Mouse (Mus musculus) embryonic facial prominence, embryonic 14.5 days (tissue): ENCODE results near the gene Snrpf. TPM values are rescaled to one million over a fixed set of nuclear protein-coding genes. Genes with fewer than 3 reads are reported as not detected.

Source experiments
- ATAC-seq: fragments of 200-750 bp; cut with Nextera tagmentation; 2 replicates; pipeline ENCODE4 v1.8.0; 2017; ENCODE audit warnings: low read depth, moderate number of reproducible peaks, moderate TSS enrichment
- DNase-seq: peaks from one replicate; pipeline ENCODE4 v3.0.0-alpha.2; 2015; ENCODE audit warnings: low spot score
- H3K27ac ChIP-seq: fragments of 300-500 bp; sonication (generic); replicated peaks from 2 replicates; pipeline ENCODE4 v1.5.1; 2014; ENCODE audit warnings: low read depth, mild to moderate bottlenecking, low read length, moderate library complexity
- H3K27me3 ChIP-seq: fragments of 300-500 bp; sonication (generic); replicated peaks from 2 replicates; pipeline ENCODE4 v1.6.1; 2014; ENCODE audit warnings: low read length; ENCODE audit not compliant: control insufficient read depth, insufficient read depth
- H3K36me3 ChIP-seq: fragments of 300-500 bp; sonication (generic); 2 replicates; pipeline ENCODE4 v1.6.1; 2014; ENCODE audit warnings: low read length, mixed read lengths; ENCODE audit not compliant: control insufficient read depth, insufficient read depth
- H3K4me1 ChIP-seq: fragments of 300-500 bp; sonication (generic); 2 replicates; pipeline ENCODE4 v1.6.1; 2014; ENCODE audit warnings: antibody characterized with exemption, low read length; ENCODE audit not compliant: control insufficient read depth, insufficient read depth
- H3K4me2 ChIP-seq: fragments of 300-500 bp; sonication (generic); 2 replicates; pipeline ENCODE4 v1.6.1; 2014; ENCODE audit warnings: low read depth, mild to moderate bottlenecking, low read length, moderate library complexity, mixed read lengths
- H3K4me3 ChIP-seq: fragments of 300-500 bp; sonication (generic); 2 replicates; pipeline ENCODE4 v1.5.1; 2014; ENCODE audit warnings: low read depth, mild to moderate bottlenecking, low read length
- H3K9ac ChIP-seq: fragments of 300-500 bp; sonication (generic); 2 replicates; pipeline ENCODE4 v1.6.1; 2014; ENCODE audit warnings: low read depth, mild to moderate bottlenecking, low read length, moderate library complexity, mixed read lengths
- H3K9me3 ChIP-seq: fragments of 300-500 bp; sonication (generic); 2 replicates; pipeline ENCODE4 v1.6.1; 2016; ENCODE audit warnings: low read length; ENCODE audit not compliant: control insufficient read depth
- WGBS: fragments of 180-500 bp; shearing (Covaris S2); extraction: QIAGEN DNeasy Blood & Tissue Kit; methylation state at CpG from one replicate; pipeline ENCODE4 v1.1.7; 2014; 5-methylcytosine and 5-hydroxymethylcytosine counted together
- polyA plus RNA-seq: library from polyadenylated mRNA; unstranded; fragments of >200 nt; fragmentation: Nextera tagmentation; extraction: Ambion mirVana; gene quantifications from 2 replicates; pipeline ENCODE4 v1.2.1, GENCODE M21; 2014

Snrpf gene
- polyA plus RNA-seq, 1 experiment from 2014 or later: 112 TPM

DNA sequence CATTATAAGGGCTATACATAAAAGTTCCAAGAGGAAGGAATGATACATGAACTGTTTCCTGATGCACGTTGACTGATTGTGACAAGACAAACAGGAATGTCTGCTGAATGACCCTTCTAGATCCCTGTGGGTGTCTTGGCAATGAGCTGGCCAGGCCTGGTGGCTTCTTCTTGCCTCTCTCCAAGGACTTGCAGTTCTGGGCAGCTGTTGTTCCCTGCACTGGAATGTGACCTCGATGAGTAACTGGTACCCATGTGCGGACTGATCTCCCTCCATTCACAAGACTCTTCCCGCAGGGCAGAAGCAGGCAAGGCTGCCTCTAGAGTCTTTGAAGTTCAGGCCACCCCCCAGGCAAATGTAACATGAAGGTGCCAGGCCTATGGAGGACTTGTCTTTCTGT lies 6.3 kb upstream of the Snrpf start:
- H3K9me3 ChIP-seq: no peaks in the 10 kb centered on the region
- H3K4me2 ChIP-seq: no peak overlapping the region
- H3K27ac ChIP-seq: no peak overlapping the region
- H3K27me3 ChIP-seq: no peaks in the 10 kb centered on the region
- 57% methylated on average over 4 of the region's 4 CpGs for WGBS
- ATAC-seq: no peak
- no peak for DNase-seq
- H3K4me1 ChIP-seq: no peaks in the 10 kb centered on the region
- no peak overlapping the region for H3K4me3 ChIP-seq
- no peaks in the 10 kb centered on the region for H3K36me3 ChIP-seq
- H3K9ac ChIP-seq: no peak overlapping the region

DNA sequence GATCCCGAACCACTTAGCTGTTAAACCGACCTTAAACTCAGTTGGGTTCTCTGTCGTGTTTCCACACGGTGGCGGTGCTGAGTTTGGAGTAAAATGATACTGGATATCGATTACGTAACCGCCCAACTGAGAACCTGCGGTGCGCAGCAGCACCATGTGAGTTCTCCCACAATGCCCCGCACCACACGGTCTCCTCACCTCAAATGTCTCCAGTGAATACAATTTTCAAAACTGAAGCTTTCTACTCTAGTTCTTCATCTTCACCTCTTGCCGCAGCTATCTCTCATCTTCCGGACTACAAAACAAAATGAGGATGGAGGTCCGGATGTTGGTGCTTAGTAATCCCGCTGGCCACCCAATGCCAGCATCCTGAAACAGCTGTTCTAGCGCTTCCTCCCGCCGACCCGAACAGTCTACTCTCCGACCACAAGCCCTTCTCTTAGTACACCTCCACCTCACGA lies 4.5 kb upstream of the Snrpf start:
- peaks cover 4% of the 10 kb centered on the region; the same call in 1 of the 2 replicates for H3K4me1 ChIP-seq
- H3K27ac ChIP-seq: no peak overlapping the region
- DNase-seq (peak; percentile 94), ATAC-seq (peak; percentile 72)
- WGBS: 2% methylated on average over 22 of the region's 22 CpGs
- H3K4me2 ChIP-seq: peak overlapping the region; percentile 84
- peak overlapping the region; percentile 68 for H3K9ac ChIP-seq
- no peaks in the 10 kb centered on the region for H3K9me3 ChIP-seq
- H3K27me3 ChIP-seq: no peaks in the 10 kb centered on the region
- peak overlapping the region; percentile 47 for H3K4me3 ChIP-seq
- no peaks in the 10 kb centered on the region for H3K36me3 ChIP-seq

DNA sequence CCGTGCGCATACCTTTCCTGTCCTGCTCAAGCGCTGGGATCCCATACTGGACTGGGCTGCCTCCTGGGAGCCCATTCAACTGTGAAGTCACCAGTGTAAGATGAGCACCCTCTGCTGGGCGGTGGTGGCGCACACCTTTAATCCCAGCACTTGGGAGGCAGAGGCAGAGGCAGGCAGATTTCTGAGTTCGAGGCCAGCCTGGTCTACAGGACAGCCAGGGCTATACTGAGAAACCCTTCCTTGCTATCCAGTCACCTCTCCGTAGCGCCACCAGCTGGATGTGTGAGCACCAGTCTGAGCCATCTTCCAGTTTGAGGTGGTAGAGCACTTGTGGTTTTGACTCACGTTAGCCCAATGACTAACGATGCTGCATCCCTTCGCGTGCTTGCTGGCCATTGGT lies 3.0 kb upstream of the Snrpf start:
- WGBS: 52% methylated on average over 12 of the region's 12 CpGs
- Histone ChIP-seq H3K4me3 (no peak overlapping the region), H3K9me3 (no peaks in the 10 kb centered on the region), H3K27me3 (no peaks in the 10 kb centered on the region), H3K4me1 (peaks cover 16% of the 10 kb centered on the region), H3K36me3 (peaks cover 2% of the 10 kb centered on the region; the same call in 1 of the 2 replicates), H3K9ac (no peak overlapping the region), H3K4me2 (no peak overlapping the region), H3K27ac (no peak overlapping the region)
- DNase-seq: no peak
- no peak for ATAC-seq

DNA sequence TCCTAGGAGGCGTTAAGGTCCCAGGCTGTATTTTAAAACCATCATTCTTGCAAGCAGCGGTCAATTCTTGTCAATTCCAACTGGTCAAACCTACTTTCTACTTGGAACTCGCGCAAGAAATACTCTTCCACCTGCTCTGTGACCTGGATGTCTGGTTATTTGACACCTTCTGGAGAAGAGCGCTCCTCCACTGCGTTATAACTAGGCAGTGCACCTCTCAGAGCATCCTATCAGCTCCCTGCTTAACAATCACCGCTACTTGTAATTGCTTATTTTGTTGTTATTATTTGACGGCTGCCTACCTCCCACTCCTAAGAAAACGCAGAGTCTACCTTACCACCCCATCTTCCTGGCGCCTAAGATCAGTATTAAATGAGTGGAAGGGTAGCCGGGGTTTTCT lies 710 bp downstream of the Snrpf start:
- no peaks in the 10 kb centered on the region for H3K9me3 ChIP-seq
- ATAC-seq (no peak), DNase-seq (peak; percentile 36)
- H3K27ac ChIP-seq: peak overlapping the region; percentile 71
- peak overlapping the region; percentile 69 for H3K4me2 ChIP-seq
- H3K4me3 ChIP-seq: peak overlapping the region; percentile 77
- WGBS: 1% methylated on average over 11 of the region's 11 CpGs
- peak overlapping the region; percentile 81 for H3K9ac ChIP-seq
- peaks cover 16% of the 10 kb centered on the region for H3K4me1 ChIP-seq
- H3K27me3 ChIP-seq: no peaks in the 10 kb centered on the region
- peaks cover 27% of the 10 kb centered on the region for H3K36me3 ChIP-seq

DNA sequence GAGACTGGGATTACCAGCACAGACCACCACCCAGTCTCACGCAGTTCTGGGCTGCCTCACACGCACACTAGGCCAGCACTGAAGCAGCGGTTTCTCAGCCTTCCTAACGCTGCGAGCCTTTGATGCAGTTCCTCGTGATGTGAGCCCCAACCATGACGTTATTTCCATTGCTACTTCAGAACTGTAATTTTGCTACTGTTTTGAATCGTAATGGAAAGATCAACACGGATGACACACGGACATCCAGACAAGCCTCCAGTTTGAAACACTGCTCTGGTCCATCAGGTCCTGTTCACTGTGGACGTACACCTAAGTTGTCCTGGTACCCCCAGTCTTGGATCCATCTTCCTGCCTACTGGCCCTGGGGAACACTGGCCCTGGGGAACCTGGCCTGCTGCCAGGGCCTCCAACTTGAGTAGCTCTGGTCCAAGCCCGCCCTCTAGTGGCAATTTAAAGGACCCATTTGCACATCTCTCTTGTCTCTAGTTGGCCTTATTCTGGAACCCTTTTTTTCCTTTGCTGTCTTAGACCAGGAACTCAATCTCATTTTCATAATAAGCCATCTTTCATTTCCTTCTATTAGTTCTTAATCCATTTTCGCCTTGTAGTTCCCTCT lies 12.1 kb downstream of the Snrpf start:
- no peak; the same call in 1 of the 2 replicates for ATAC-seq
- Histone ChIP-seq H3K9ac (no peak overlapping the region), H3K27me3 (no peaks in the 10 kb centered on the region), H3K9me3 (no peaks in the 10 kb centered on the region), H3K4me1 (no peaks in the 10 kb centered on the region), H3K4me3 (no peak overlapping the region), H3K4me2 (no peak overlapping the region), H3K36me3 (peaks cover 9% of the 10 kb centered on the region), H3K27ac (no peak overlapping the region)
- DNase-seq: peak; percentile 85
- WGBS: 66% methylated on average over 13 of the region's 13 CpGs

DNA sequence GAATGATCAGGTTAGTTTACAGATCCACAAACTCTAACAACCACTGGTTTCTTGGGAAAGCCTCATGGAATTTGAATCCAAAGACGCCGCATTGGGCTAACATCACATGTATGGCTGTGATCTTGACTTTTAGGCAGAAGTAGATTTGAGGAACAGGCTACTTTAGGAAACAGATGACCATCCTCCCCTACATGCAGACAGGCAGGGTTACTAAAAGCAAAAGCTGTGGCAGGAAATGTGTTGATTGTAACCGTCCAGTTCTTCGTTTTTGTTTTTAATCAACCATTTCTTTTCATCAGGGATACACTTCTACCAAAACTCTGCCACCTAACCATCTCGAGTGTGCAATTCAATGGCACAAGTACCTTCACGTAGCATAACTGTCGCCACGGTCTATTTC lies 13.5 kb downstream of the Snrpf start:
- H3K9ac ChIP-seq: no peak overlapping the region
- no peak overlapping the region for H3K4me2 ChIP-seq
- ATAC-seq (no peak), DNase-seq (no peak)
- 89% methylated on average over 8 of the region's 8 CpGs for WGBS
- H3K4me3 ChIP-seq: no peak overlapping the region
- H3K36me3 ChIP-seq: no peaks in the 10 kb centered on the region
- no peaks in the 10 kb centered on the region for H3K27me3 ChIP-seq
- H3K27ac ChIP-seq: no peak overlapping the region
- H3K9me3 ChIP-seq: no peaks in the 10 kb centered on the region
- no peaks in the 10 kb centered on the region for H3K4me1 ChIP-seq

DNA sequence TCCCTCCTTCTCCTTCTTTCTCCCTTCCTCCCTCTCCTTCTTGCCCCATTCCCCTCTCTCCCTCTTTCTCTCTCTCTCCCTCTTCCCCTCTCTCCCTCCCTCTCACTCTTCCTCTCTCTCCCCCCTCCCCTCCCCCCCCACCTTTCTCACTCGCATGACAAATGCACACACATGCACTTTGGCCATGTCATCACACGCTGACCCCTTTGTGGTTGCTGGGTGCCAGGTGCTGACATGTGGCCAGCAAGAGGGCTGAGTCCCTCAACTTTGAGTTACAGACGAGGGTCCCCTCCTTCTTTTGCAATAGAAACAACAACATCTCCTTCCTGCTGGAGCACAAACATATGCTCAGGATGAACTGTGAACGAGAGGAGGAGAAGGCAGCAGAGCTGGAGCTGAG lies 14.5 kb downstream of the Snrpf start:
- H3K4me2 ChIP-seq: no peak overlapping the region
- H3K36me3 ChIP-seq: no peaks in the 10 kb centered on the region
- H3K9ac ChIP-seq: no peak overlapping the region
- H3K27me3 ChIP-seq: no peaks in the 10 kb centered on the region
- no peak for ATAC-seq
- H3K27ac ChIP-seq: no peak overlapping the region
- H3K9me3 ChIP-seq: no peaks in the 10 kb centered on the region
- H3K4me3 ChIP-seq: no peak overlapping the region
- WGBS: 60% methylated on average over 4 of the region's 4 CpGs
- no peak for DNase-seq
- no peaks in the 10 kb centered on the region for H3K4me1 ChIP-seq

DNA sequence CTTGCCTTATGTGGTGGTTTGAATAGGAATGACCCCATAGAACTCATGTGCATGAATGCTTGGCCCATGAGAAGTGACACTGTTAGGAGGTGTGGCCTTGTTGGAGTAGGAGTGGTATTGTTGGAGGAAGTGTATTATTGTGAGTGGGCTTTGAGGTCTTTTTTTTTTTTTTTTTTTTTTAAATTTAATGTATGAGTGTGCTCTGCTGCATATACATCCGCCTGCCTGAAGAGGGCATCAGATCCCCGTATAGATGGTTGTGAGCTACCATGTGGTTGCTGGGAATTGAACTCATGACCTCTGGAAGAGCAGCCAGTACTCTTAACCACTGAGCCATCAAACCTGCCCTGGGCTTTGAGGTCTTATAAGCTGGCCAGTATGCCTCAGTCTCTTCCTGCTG lies 17.3 kb downstream of the Snrpf start:
- no peaks in the 10 kb centered on the region for H3K9me3 ChIP-seq
- no peak for ATAC-seq
- no peaks in the 10 kb centered on the region for H3K27me3 ChIP-seq
- no peaks in the 10 kb centered on the region for H3K4me1 ChIP-seq
- no peak overlapping the region for H3K27ac ChIP-seq
- H3K36me3 ChIP-seq: no peaks in the 10 kb centered on the region
- no peak for DNase-seq
- H3K4me2 ChIP-seq: no peak overlapping the region
- no peak overlapping the region for H3K9ac ChIP-seq
- H3K4me3 ChIP-seq: no peak overlapping the region
- WGBS: 60% methylated on average over 2 of the region's 2 CpGs

DNA sequence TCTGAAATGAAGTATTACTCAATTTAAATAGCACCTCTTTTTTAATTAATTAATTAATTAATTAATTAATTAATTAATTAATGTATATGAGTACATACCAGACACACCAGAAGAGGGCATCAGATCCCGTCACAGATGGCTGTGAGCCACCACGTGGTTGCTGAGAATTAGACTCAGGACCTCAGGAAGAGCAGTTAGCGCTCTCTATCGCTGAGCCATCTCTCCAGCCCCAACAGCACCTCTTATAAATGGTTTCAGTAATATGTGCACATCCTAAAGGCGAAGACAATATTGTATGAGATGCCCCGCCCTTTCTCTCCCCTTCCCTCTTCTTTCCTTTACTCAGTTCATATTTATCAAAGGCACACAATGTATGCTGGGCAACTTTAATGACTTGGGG lies 20.8 kb downstream of the Snrpf start:
- no peak for DNase-seq
- no peaks in the 10 kb centered on the region for H3K27me3 ChIP-seq
- 84% methylated on average over 6 of the region's 6 CpGs for WGBS
- no peak for ATAC-seq
- no peak overlapping the region for H3K9ac ChIP-seq
- H3K36me3 ChIP-seq: no peaks in the 10 kb centered on the region
- no peak overlapping the region for H3K4me3 ChIP-seq
- no peaks in the 10 kb centered on the region for H3K9me3 ChIP-seq
- H3K4me2 ChIP-seq: no peak overlapping the region
- H3K4me1 ChIP-seq: no peaks in the 10 kb centered on the region
- no peak overlapping the region for H3K27ac ChIP-seq
